In the genomic region with DNA sequence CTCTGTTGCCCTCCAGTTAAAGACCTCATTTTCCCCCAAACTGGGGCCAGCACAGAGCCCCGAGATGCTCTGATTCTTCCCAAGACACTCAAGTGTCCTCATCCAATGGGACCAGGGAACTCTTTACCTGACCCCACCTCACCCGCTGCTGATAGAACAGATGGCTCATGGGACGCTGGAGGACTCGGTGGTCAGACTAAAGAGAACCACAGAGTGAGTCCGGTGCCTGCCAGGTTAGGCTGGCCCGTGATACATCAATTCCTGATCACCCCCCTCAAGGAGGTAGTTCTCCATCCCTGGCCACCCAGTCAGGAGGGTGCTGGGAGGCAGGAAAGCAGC, we compare ENCODE assay signal across 9 mouse cellular contexts. TPM values are rescaled to one million over a fixed set of nuclear protein-coding genes. Genes with fewer than 3 reads are reported as not detected.
A peak's percentile ranks its signal among the peaks of the same experiment; 100 is the strongest.
DNase-seq lines count a peak whose midpoint lies in the region; ATAC-seq and TF ChIP-seq lines count a peak whose summit lies in the region.
"Had no signal": no experiment of that assay in that cellular context is flagged by ENCODE, and none has a peak within 500 bp of the region (broad histone marks: within the 10 kb centered on the region; RNA-seq: fewer than 3 reads in every experiment).

No protein-coding gene starts in this region.

- peaks cover 30% of the 10 kb centered on the region for H3K4me1 ChIP-seq in embryonic facial prominence, embryonic 13.5 days
- peaks cover 21% of the 10 kb centered on the region for H3K4me1 ChIP-seq in limb, embryonic 11.5 days (ENCODE audit: control insufficient read depth, insufficient read depth, low read length)
- peaks cover 21% of the 10 kb centered on the region for H3K4me1 ChIP-seq in olfactory bulb, adult 2 months (ENCODE audit: control insufficient read depth, insufficient read depth, low read length)

- no peaks in the 10 kb centered on the region for H3K9me3 ChIP-seq in embryonic facial prominence, embryonic 13.5 days
- H3K9me3 ChIP-seq in limb, embryonic 11.5 days (ENCODE audit: control insufficient read depth, low read length): no peaks in the 10 kb centered on the region

- no peaks in the 10 kb centered on the region for H3K36me3 ChIP-seq in embryonic facial prominence, embryonic 13.5 days
- no peaks in the 10 kb centered on the region for H3K36me3 ChIP-seq in limb, embryonic 11.5 days (ENCODE audit: control insufficient read depth, insufficient read depth, low read length)

- H3K4me3 ChIP-seq in left cerebral cortex, adult 2 months: peak overlapping the region; percentile 69
- peak overlapping the region; percentile 80 for H3K4me3 ChIP-seq in embryonic facial prominence, embryonic 13.5 days
- peak overlapping the region; percentile 72 for H3K4me3 ChIP-seq in limb, embryonic 11.5 days (ENCODE audit: low read depth, low read length)
- H3K4me3 ChIP-seq in olfactory bulb, adult 2 months (ENCODE audit: insufficient read depth, low read depth, low read length): peak overlapping the region; percentile 85

- no peak for TF ChIP-seq CTCF in left cerebral cortex, adult 2 months (IDR thresholded peaks at IDR 0.05)
- TF ChIP-seq CTCF in olfactory bulb, adult 2 months (IDR thresholded peaks at IDR 0.05; ENCODE audit: insufficient read depth, low read depth, low read length): no peak

- H3K27ac ChIP-seq in left cerebral cortex, adult 2 months: peak overlapping the region; percentile 84
- H3K27ac ChIP-seq in embryonic facial prominence, embryonic 13.5 days: no peak overlapping the region
- H3K27ac ChIP-seq in limb, embryonic 11.5 days (replicated peaks; ENCODE audit: low read depth, low read length): no peak overlapping the region
- H3K27ac ChIP-seq in olfactory bulb, adult 2 months (ENCODE audit: insufficient read depth, low read depth, low read length): no peak overlapping the region

- H3K9ac ChIP-seq in embryonic facial prominence, embryonic 13.5 days: peak overlapping the region; percentile 85
- H3K9ac ChIP-seq in limb, embryonic 11.5 days (ENCODE audit: low read length): peak overlapping the region; percentile 90

- peak overlapping the region; percentile 95 for H3K4me2 ChIP-seq in embryonic facial prominence, embryonic 13.5 days
- H3K4me2 ChIP-seq in limb, embryonic 11.5 days (ENCODE audit: low read depth, severe bottlenecking): peak overlapping the region; percentile 88

- TF ChIP-seq POLR2A in olfactory bulb, adult 2 months (IDR thresholded peaks at IDR 0.05; ENCODE audit: insufficient read depth, low read depth, low read length): no peak

- peaks cover 4% of the 10 kb centered on the region; the same call in 1 of the 2 replicates for H3K27me3 ChIP-seq in embryonic facial prominence, embryonic 13.5 days
- no peaks in the 10 kb centered on the region for H3K27me3 ChIP-seq in limb, embryonic 11.5 days (ENCODE audit: control insufficient read depth, insufficient read depth, low read length)

- DNase-seq in left cerebral cortex, adult 2 months (ENCODE audit: extremely low spot score in 1 of 2, low spot score in 2 of 2): no peak
- DNase-seq in left cerebral cortex, postnatal 36 days (ENCODE audit: low spot score in 2 of 2): no peak
- peak; percentile 55 for DNase-seq in limb, embryonic 11.5 days (ENCODE audit: low spot score)
- no peak for DNase-seq in right cerebral cortex, postnatal 4 days
- no peak for DNase-seq in gastrocnemius, postnatal 25 days
- DNase-seq: layer of hippocampus, adult 9-11 months had no signal

- intact Hi-C loops in left cerebral cortex, adult 2 months (cut with DNase I): no loop called here
- intact Hi-C loops in left cerebral cortex, postnatal 36 days (cut with DNase I): no loop called here

- WGBS in embryonic facial prominence, embryonic 13.5 days: under 1% methylated on average over 6 of the region's 6 CpGs
- WGBS in limb, embryonic 11.5 days: 0% methylated on average over 6 of the region's 6 CpGs
- 21% methylated on average over 6 of the region's 6 CpGs for WGBS in olfactory bulb, adult 2 months

- ATAC-seq in embryonic facial prominence, embryonic 13.5 days (ENCODE audit: insufficient number of reproducible peaks, insufficient read depth, low FRiP score, low TSS enrichment, low read depth): no peak
- no peak for ATAC-seq in limb, embryonic 11.5 days (ENCODE audit: insufficient number of reproducible peaks, low FRiP score, low TSS enrichment, low read depth)
- ATAC-seq in activated CD4-positive, CD25-positive, alpha-beta regulatory T cell, adult 4 months: no peak

RNA-seq across cellular contexts. Expression of a gene that starts 1.0 kb away (rescaled TPM):
- 10 to 100 TPM; 28.2 to 29.8 TPM for total RNA-seq in left cerebral cortex, adult 2 months (2021)
- total RNA-seq in left cerebral cortex, postnatal 36 days (2021): 10 to 100 TPM; 30.4 to 43.3 TPM
- polyA plus RNA-seq in embryonic facial prominence, embryonic 13.5 days (2015; fragmentation: Nextera tagmentation; extraction: Ambion mirVana): 1.6 and 2.7 TPM in 2 replicates
- 8.8 and 8.9 TPM in 2 replicates for polyA plus RNA-seq in limb, embryonic 11.5 days (2014; fragmentation: Nextera tagmentation; extraction: Ambion mirVana)
- polyA plus RNA-seq in olfactory bulb, adult 2 months (2012; ENCODE audit: insufficient read depth, insufficient read length, low replicate concordance, missing spikeins): not detected in 2 replicates
- polyA plus RNA-seq in activated CD4-positive, CD25-positive, alpha-beta regulatory T cell, adult 4 months (2017; shearing (Covaris generic)): not detected
- 10 to 100 TPM in 1 of 2 experiments, 1 to 10 TPM in 1; 6.7 to 15.0 TPM for total RNA-seq in gastrocnemius, postnatal 25 days (2021)
